ENCODE assay signal across 9 mouse cellular contexts in genomic region chr11:117965561-117965981, GRCm38 (mm10). TPM values are rescaled to one million over a fixed set of nuclear protein-coding genes. Genes with fewer than 3 reads are reported as not detected.
DNase-seq lines count a peak whose midpoint lies in the region; ATAC-seq and TF ChIP-seq lines count a peak whose summit lies in the region.
"Had no signal": no experiment of that assay in that cellular context is flagged by ENCODE, and none has a peak within 500 bp of the region (broad histone marks: within the 10 kb centered on the region; RNA-seq: fewer than 3 reads in every experiment).

No protein-coding gene starts in this region.

- no peak overlapping the region for H3K27ac ChIP-seq in thymus, adult 2 months (ENCODE audit: control insufficient read depth, insufficient read depth, low read length)
- H3K27ac ChIP-seq in intestine, postnatal 0 days (ENCODE audit: low read depth, low read length): no peak overlapping the region
- H3K27ac ChIP-seq in stomach, embryonic 15.5 days: 0 out of 2 replicates have a peak overlapping the region, but pooled peaks have one; percentile 45

- no peak for ATAC-seq in intestine, postnatal 0 days
- ATAC-seq in stomach, embryonic 15.5 days (ENCODE audit: insufficient read depth, low FRiP score, low read depth): no peak

- H3K27me3 ChIP-seq in thymus, adult 2 months (ENCODE audit: control insufficient read depth, insufficient read depth, low read length): no peaks in the 10 kb centered on the region
- H3K27me3 ChIP-seq in intestine, postnatal 0 days (replicated peaks; ENCODE audit: control insufficient read depth, insufficient read depth, low read length): no peaks in the 10 kb centered on the region
- H3K27me3 ChIP-seq in stomach, embryonic 15.5 days (replicated peaks): no peaks in the 10 kb centered on the region

- H3K9me3 ChIP-seq in intestine, postnatal 0 days (ENCODE audit: control insufficient read depth): no peaks in the 10 kb centered on the region
- no peaks in the 10 kb centered on the region for H3K9me3 ChIP-seq in stomach, embryonic 15.5 days

- H3K4me1 ChIP-seq in thymus, adult 2 months (replicated peaks; ENCODE audit: control insufficient read depth, insufficient read depth, low read length): peaks cover 70% of the 10 kb centered on the region
- peaks cover 28% of the 10 kb centered on the region for H3K4me1 ChIP-seq in intestine, postnatal 0 days (replicated peaks; ENCODE audit: control insufficient read depth, insufficient read depth, low read length)
- H3K4me1 ChIP-seq in stomach, embryonic 15.5 days: peaks cover 60% of the 10 kb centered on the region

- peak; percentile 93 for DNase-seq in heart, adult 11 months
- no peak for DNase-seq in heart, postnatal 14 days
- DNase-seq in thymus, postnatal 0 days (ENCODE audit: low spot score): peak; percentile 47
- no peak for DNase-seq in thymus, adult 2 months
- DNase-seq in kidney, adult 11 months: no peak
- DNase-seq in layer of hippocampus, postnatal 10 days (ENCODE audit: low spot score in 2 of 2): no peak
- DNase-seq: right cerebral cortex, postnatal 14 days had no signal

- WGBS in thymus, adult 2 months: 25% methylated on average over 9 of the region's 9 CpGs
- WGBS in intestine, postnatal 0 days: 58% methylated on average over 9 of the region's 9 CpGs
- WGBS in stomach, embryonic 15.5 days: 34% methylated on average over 9 of the region's 9 CpGs

- no peak for TF ChIP-seq POLR2A in thymus, adult 2 months (IDR thresholded peaks at IDR 0.05; ENCODE audit: control insufficient read depth, extremely low read depth, insufficient read depth, low read length, poor library complexity)

- H3K4me3 ChIP-seq in thymus, adult 2 months (ENCODE audit: control insufficient read depth, insufficient read depth, low read length): no peak overlapping the region
- no peak overlapping the region for H3K4me3 ChIP-seq in intestine, postnatal 0 days (ENCODE audit: low read depth, low read length)
- no peak overlapping the region; the same call in 1 of the 2 replicates for H3K4me3 ChIP-seq in stomach, embryonic 15.5 days (replicated peaks)

- no peak overlapping the region for H3K9ac ChIP-seq in intestine, postnatal 0 days (ENCODE audit: low read depth, low read length)
- H3K9ac ChIP-seq in stomach, embryonic 15.5 days: no peak overlapping the region

- H3K4me2 ChIP-seq in intestine, postnatal 0 days (replicated peaks; ENCODE audit: low read depth): peak overlapping the region; percentile 1; the same call in 1 of the 2 replicates
- peak overlapping the region; percentile 85 for H3K4me2 ChIP-seq in stomach, embryonic 15.5 days

- no peaks in the 10 kb centered on the region for H3K36me3 ChIP-seq in thymus, adult 2 months (ENCODE audit: control insufficient read depth, insufficient read depth, low read length)
- H3K36me3 ChIP-seq in intestine, postnatal 0 days (ENCODE audit: control insufficient read depth, insufficient read depth): peaks cover 27% of the 10 kb centered on the region
- 0 out of 2 replicates have a peak, but pooled peaks cover 3% of the 10 kb centered on the region for H3K36me3 ChIP-seq in stomach, embryonic 15.5 days

- intact Hi-C loops in heart, postnatal 14 days (cut with DNase I): loop anchor here (2.0 to 5.0 kb wide), 2 partner anchors 29 to 93 kb away; partner anchors contain the start of gene Tha1

- no peak for TF ChIP-seq CTCF in thymus, adult 2 months (IDR thresholded peaks at IDR 0.05; ENCODE audit: borderline replicate concordance, control insufficient read depth, extremely low read depth, insufficient read depth, low read length, poor library complexity)
- no peak for TF ChIP-seq CTCF in intestine, postnatal 0 days (IDR thresholded peaks at IDR 0.05; ENCODE audit: low read depth)

RNA-seq across cellular contexts. Expression of gene Socs3, which starts 4.3 kb away (rescaled TPM):
- 1 to 10 TPM; 4.1 to 5.1 TPM for total RNA-seq in heart, postnatal 14 days (2021)
- polyA plus RNA-seq in thymus, postnatal 0 days (2015; fragmentation: Nextera tagmentation; extraction: Ambion mirVana): 25.8 and 26.7 TPM in 2 replicates
- polyA plus RNA-seq in thymus, adult 2 months (2012; rRNA removed): 44.3 and 45.7 TPM in 2 replicates
- polyA plus RNA-seq in intestine, postnatal 0 days (2015; fragmentation: Nextera tagmentation; extraction: Ambion mirVana): 15.7 and 15.9 TPM in 2 replicates
- polyA plus RNA-seq in stomach, embryonic 15.5 days (2015; fragmentation: Nextera tagmentation; extraction: Ambion mirVana): 16.0 and 18.5 TPM in 2 replicates
- 1 to 10 TPM; 2.3 to 2.8 TPM for total RNA-seq in layer of hippocampus, postnatal 10 days (2021)

RNA-seq across cellular contexts. Expression of gene Pgs1, which starts 20.5 kb away (rescaled TPM):
- 10 to 100 TPM; 20.5 to 22.3 TPM for total RNA-seq in heart, postnatal 14 days (2021)
- 54.8 and 55.6 TPM in 2 replicates for polyA plus RNA-seq in thymus, postnatal 0 days (2015; fragmentation: Nextera tagmentation; extraction: Ambion mirVana)
- 89.1 and 89.5 TPM in 2 replicates for polyA plus RNA-seq in thymus, adult 2 months (2012; rRNA removed)
- polyA plus RNA-seq in intestine, postnatal 0 days (2015; fragmentation: Nextera tagmentation; extraction: Ambion mirVana): 23.1 and 24.0 TPM in 2 replicates
- 31.7 and 34.6 TPM in 2 replicates for polyA plus RNA-seq in stomach, embryonic 15.5 days (2015; fragmentation: Nextera tagmentation; extraction: Ambion mirVana)
- 10 to 100 TPM; 59.2 to 59.6 TPM for total RNA-seq in layer of hippocampus, postnatal 10 days (2021)

Comparison
In these comparisons a context has a peak if more than half of its experiments do, and no peak if none do; other contexts are left out.
1. DNase-seq: peak in heart, adult 11 months (single experiment) and thymus, postnatal 0 days (single experiment); none in heart, postnatal 14 days (0 of 2), thymus, adult 2 months (single experiment), kidney, adult 11 months (single experiment) and layer of hippocampus, postnatal 10 days (0 of 2).